Mouse (Mus musculus): ENCODE results near the gene Whamm. TPM values are rescaled to one million over a fixed set of nuclear protein-coding genes. Genes with fewer than 3 reads are reported as not detected.

Gene Whamm
- 10 to 100 TPM in 1 of 2 experiments, 1 to 10 TPM in 1; 10.0 to 10.5 TPM for total RNA-seq (2021)

DNA sequence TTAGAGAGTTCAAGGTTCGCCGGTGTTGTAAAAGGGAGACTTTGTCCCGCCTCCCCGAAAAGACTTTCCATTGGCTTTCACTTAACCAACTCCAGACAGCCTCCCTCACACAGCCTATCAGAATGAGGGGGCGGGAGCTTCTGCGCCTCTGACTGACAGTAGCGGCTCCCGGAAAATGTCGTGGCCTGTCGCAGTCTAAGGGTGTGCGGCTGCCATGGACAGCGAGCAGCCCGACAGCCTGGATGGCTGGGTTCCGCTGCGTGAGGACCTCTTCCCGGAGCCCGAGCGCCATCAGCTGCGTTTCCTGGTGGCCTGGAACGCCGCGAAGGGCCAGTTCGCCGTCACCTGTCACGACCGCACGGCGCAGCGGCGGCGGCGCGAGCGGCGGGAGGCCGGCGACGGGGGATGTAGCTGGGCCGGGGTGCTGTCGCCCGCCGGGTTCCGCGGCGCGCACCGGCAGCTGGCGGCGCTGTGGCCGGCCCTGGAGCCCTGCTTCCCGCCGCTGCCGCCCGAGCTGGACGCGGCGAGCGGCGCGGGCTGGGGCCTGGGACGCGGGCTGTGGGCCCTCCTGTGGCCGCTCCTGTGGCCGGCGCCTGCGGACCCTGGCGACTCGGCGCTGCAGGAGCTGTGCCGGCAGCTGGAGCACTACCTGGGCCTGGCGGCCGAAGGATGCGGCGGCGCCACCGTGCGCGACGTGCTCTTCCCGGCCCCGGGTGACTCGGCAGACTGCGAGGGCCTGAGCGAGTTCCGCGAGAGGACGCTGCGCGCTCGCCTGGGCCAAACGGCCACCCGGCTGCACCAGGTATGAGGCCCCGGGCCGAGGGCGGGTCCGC is at the start of gene Whamm:
TSS of gene Whamm (plus strand) at position 159 of the 833 bp plus-strand sequence.
- peak; percentile 89 to 91 for DNase-seq
- intact Hi-C loops (cut with DNase I): loop anchor here (2.0 to 10.0 kb wide), 4 partner anchors 49 to 363 kb away; partner anchors contain the start of genes Hdgfl3 and Pde8a

DNA sequence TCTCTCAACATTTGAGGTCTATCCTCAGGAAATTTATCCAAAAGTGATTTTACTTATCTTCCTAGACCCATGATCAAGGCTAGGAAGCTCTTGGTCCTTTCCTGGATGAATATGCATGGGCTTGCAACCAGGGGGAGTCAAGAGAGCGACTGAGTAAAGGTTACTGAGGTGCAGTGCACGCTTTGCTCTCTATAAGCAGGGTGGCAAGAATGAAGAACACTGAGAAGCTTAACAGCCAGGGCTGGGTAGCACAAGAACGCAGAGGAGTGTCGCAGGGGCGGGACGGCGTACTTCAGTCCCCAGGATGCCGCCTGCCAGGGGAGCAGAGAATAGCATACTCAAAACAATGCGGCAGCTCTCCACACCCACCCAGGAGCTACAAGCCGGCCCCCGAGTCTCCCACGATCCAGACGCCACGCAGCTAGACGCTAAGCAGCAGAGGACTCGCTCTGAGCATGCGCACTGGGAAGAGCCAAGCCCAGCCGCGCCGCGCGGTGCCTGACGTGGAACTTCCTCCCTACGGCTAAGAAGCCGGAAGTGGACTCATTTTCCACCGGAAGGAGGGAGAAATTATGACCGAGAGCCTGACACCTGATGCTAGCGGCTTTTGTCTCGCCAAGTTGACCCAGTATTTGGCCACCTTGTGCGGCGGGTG is 47.9 kb upstream of the Whamm start:
- DNase-seq: peak; percentile 84 to 88
- intact Hi-C loops (cut with DNase I): loop anchor here (2.0 to 5.0 kb wide), 3 partner anchors 48 to 356 kb away; partner anchors contain the start of genes Rps17 and Whamm

DNA sequence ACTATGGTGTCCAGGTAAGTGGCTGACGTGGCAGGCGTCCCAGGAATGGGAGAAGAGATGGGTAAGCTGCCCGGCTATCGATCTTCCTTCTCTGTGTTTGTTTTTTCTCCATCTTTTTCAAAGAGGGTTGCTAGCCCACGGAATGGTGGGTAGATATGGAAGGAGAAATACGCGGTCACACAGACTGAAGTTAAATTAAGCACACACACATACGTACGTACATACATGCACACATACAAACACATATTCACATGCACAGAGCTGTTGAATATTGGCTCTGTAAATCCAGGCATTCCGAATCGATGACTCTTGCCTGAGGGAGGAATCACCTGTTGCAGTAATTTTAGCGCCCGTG is 47.4 kb upstream of the Whamm start:
- no peak for DNase-seq
- intact Hi-C loops (cut with DNase I): loop anchor here (2.0 to 5.0 kb wide), 3 partner anchors 47 to 356 kb away; partner anchors contain the start of genes Rps17 and Whamm

DNA sequence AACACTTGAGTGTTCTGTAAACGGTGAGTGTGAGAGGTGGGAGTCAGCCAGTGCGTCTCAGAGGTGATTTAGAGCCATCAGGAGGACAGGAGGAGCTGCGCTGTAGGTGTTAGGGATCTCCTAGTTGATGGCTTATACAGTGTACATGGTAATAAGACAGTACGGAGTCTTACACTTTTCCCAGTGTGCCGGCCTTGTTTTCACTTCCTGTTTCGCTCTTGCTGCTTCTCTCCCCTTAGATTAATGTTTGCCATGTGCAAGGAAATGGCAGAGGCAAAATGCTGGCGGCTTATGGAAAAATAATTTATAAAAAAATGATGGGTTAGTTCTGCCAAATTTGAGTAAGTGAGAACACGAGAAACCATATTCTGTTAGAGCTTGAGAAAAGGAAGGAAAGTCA is 42.1 kb upstream of the Whamm start:
- intact Hi-C loops (cut with DNase I): no loop called here
- no peak for DNase-seq

DNA sequence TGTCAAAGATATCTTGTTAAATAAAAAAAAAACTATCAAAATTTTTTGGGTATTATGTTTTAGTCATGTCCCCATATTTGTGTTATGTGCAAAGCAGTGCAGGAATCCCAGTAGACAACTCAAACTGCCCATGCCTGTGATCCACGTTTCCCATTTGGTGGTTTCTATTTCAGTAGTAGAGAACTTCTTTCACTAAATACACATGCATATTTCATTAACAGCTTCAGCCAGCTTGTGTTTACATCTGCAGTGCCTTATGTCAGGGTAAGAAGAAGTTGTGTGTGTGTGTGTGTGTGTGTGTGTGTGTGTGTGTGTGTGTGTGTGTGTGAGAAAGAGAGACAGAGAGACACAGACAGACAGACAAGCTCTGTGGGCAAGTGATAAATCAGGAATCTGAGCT is 39.6 kb upstream of the Whamm start:
- no peak for DNase-seq
- intact Hi-C loops (cut with DNase I): no loop called here

DNA sequence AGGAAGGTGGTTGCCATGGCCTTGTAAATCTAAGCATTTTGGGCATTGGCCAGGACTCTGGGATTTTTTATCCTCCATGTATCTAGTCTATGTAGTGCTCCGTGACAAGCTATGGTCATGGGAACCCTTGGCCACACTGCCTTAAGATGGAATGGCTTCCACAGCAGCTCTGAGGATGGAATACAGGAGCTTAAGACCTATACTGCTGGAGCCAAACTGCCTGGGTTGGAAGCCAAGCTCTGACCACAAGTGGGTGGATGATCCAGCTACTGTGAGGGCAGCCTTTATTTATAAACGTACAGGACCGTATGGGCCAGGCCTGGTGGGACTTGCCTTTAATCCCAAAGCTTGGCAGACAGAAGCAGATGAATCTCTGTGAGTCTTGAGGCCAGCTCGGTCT is 34.6 kb upstream of the Whamm start:
- intact Hi-C loops (cut with DNase I): no loop called here
- DNase-seq: no peak

DNA sequence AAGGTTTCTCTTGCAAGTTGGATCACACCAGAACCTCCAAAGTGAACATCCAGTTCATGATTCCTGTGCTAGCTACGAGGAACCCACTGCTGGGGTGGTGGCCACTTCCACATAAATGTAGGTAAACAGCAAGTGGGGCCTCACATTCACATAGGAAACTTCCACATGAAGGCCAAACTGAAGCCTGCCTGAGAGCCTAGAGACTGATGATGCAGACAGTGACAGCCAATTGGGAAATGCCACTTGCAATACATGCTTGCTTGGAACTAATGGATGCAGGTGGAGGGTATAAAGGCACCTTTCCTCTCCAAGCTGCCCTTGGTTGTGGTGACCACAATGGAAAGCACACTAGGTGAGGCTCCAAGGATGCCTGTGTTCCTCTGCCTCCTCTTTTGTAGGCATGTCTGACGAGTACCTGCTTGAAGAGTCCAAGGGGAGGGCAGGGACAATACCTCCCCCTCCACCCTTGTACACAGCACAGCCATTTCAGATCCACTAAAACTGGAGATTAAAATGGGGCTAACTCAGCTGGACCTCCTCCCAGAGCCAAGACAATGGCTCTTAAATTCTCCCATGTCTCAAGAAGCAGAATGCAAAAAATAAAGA is 32.9 kb upstream of the Whamm start:
- DNase-seq: no peak
- intact Hi-C loops (cut with DNase I): no loop called here

DNA sequence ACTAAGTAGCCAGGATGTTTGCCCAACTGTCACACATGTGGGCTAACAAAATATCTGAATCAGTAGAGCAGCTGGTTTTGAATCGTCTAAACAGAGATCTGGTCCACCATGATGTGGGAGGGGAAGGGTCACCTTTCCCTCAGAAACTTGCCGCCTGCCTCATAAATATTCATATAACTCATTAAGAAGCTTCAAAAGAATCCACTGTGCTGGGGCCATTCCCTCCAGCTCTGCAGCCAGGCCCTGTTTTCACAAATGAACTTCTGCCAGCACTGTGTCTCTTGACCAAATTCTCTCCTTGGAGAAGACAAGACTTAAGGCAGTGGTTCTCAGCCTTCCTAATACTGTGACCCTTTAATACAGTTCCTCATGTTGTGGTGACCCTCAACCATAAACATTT is 31.5 kb upstream of the Whamm start:
- intact Hi-C loops (cut with DNase I): no loop called here
- no peak for DNase-seq

DNA sequence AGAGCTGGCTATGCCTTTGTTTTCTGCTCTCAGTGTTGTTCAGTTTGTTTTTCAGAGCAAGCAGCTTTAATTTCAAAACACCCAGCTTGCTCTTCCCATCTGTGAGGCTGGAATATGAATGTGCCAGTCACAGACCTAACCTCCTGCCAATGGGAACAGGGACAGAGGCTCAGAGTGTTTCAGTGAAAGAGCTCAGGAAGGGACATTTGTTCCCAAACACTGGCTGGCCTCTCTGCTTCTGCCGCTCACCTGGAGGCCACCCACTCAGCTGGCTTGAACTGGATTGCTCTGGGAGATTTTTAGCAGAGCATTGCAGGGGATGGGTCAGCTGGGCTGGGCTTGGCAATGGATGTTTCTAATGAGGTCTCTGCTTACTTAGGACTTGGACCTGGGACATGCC is 30.1 kb upstream of the Whamm start:
- no peak for DNase-seq
- intact Hi-C loops (cut with DNase I): no loop called here

DNA sequence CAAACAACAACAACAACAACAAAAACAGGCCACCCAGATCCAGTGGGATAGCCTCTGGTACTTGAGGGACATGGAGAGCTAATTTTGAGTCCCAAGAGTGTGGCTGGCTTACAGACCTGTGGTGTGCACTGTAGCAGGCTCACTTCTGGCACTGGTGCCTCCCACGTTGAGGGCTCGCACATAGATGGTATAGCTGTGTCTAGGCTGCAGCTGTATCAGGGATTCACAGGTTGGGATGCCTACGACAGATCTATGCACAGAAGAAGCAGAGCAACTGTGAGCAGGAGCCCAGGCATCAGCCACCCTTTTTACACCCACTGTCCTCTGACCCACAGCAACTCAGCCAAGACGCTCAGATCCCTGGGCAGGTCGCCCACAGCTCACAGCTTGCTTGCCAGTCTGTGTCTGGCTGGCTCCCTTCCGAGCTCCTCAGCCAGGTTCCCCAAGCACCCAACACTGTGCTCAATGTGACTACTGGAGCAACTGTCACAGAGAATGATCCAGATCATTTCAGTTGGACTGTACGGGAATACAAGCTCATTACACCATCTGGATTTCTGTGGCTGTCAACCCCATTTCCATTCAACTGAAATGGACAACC is 29.0 kb upstream of the Whamm start:
- peak; percentile 69 to 73 for DNase-seq
- intact Hi-C loops (cut with DNase I): no loop called here

DNA sequence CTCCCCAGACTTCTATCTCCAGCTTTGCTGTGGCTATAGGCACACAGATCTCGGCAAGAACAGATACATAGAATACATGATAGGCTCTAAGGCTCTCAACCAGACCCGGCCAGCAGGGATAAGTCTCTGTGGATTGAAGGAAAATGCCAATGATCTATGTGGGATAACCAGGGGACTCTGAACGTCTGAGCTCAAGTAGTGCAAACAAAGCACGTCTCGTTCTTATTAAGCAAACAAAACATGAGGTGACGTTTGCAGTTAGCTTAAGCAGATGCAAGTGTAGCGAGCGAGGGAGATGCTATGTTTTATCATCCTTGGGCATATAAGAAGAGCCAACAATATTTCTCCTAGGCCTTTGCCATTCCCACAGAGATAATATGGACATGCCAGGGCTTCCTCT is 28.1 kb upstream of the Whamm start:
- intact Hi-C loops (cut with DNase I): no loop called here

DNA sequence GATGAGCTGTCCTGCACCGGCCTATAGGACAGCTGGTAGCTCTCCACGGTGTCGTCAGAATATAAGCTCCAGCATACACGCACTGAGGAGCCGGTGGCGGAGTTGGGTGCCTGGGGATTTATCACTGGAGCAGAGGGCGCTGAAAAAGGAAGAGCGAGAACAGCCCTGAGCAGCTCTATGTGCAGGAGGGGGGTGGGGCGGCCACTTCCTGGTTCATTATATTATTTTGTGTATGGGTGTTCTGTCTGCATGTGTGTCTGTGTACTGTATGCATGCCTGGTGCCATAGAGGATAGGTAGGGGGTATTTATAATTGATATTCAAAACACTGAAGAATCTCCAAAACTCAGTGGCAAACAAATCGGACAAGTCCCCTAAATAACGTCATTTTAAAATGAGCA is 22.2 kb upstream of the Whamm start:
- DNase-seq: no peak
- intact Hi-C loops (cut with DNase I): no loop called here

More for the DNA sequence above, 28.1 kb upstream of the Whamm start:
- DNase-seq: no peak

DNA sequence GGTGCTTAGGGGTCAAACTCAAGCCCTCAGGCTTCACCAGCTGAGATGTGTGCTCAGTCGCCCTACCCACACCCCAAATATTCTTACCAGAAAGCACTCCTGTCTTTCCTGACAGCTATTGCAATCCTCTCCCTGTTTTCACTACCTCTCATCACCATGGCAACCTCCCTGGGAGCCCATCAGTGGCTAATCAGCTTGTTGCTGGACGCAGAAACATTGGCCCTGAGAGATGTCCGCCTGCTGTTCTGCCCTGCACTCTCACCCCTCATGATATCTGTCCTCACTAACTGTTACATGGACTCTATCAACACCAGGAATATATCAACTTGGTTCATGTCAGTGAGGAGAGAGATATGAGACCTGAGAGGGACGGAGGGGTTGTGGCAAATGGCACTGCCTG is 17.5 kb upstream of the Whamm start:
- DNase-seq: no peak
- intact Hi-C loops (cut with DNase I): no loop called here

DNA sequence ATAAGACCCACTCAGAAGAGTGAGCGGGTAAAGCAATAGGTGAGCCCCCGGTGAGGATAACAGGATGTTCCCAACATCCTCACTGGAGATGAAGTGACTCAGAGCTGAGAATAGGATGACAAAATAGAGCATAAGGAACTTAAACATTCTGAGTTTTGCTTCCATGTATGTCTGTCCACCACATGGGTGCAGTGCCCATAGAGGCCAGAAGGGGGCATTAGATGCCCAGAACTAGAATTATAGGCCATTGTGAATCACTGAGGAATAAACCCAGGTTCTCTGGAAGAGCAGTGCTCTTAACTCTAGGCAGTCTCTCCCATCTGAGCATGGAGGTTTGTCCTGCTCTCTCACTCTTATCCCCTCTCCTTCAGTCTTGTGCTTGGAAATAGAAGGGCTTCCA is 16.7 kb upstream of the Whamm start:
- intact Hi-C loops (cut with DNase I): no loop called here
- peak in 1 of 2 experiments; percentile 43 for DNase-seq

DNA sequence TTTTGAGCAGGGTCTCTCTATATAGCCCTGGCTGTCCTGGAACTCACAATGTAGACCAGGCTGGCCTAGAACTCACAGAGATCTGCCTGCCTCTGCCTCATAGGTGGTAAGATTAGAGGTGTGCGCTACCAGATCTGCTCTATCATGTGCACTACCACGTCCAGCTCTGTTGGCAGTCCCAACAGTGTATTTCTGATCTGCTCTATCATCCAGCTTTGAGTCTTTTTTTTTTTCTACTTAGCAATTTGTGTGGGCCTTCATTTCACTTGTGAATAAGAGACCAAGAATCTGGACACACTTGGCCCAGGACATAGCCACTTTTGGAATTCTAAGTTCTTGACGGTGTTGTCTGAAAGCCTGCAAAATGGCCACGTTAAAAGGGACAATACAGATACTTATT is 14.2 kb upstream of the Whamm start:
- intact Hi-C loops (cut with DNase I): no loop called here
- no peak for DNase-seq

DNA sequence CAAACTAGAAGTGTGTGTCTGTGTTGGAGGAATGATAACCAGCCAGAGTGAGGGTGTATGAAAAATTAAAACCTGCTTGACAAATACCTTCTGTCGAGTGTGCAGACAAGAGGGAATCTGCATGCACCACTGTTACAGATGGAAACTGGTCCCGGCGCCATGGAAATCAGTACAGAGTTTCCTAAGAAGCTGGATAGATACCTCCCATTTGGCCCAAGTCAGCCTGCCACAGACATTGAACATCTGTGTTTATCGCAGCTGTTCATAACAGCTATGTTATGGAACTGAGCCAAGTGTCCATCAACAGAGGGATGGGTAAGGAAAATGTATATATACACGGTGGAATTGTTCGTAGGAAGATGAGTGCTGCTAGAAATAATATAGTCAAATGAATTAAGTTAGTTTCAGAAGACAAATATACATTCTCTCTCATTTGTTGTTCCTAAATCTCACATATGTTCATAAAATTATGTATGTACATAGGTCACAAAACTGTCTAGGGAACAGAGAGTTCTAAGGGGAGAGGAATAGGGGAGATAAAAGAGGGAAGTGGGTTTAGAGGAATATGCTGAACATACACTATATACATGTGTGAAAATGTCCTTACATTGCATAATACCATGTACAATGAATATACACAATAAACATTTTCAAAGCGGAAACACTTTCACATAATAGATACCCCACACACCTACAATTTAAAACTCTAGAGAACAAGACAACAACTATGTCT is 13.6 kb upstream of the Whamm start:
- no peak for DNase-seq
- intact Hi-C loops (cut with DNase I): no loop called here

DNA sequence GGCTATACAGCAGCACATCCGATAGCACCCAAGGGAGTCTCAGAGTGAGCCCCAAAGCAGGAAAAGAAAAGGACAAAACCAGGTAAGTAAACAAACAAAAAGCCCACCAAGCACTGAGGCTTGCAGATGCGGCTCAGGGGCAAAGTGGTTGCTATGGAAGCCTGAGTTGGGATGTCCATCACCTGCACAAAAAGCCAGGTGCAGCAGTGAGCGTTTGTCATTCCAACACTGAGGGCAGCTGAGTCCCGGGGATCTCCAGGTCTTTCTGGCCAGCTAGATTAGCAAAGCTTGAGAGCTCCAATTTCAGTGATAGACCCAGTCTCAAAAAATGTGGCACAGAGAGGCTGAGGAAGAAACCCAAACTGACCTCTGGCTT is 13.1 kb upstream of the Whamm start:
- intact Hi-C loops (cut with DNase I): no loop called here
- DNase-seq: no peak

DNA sequence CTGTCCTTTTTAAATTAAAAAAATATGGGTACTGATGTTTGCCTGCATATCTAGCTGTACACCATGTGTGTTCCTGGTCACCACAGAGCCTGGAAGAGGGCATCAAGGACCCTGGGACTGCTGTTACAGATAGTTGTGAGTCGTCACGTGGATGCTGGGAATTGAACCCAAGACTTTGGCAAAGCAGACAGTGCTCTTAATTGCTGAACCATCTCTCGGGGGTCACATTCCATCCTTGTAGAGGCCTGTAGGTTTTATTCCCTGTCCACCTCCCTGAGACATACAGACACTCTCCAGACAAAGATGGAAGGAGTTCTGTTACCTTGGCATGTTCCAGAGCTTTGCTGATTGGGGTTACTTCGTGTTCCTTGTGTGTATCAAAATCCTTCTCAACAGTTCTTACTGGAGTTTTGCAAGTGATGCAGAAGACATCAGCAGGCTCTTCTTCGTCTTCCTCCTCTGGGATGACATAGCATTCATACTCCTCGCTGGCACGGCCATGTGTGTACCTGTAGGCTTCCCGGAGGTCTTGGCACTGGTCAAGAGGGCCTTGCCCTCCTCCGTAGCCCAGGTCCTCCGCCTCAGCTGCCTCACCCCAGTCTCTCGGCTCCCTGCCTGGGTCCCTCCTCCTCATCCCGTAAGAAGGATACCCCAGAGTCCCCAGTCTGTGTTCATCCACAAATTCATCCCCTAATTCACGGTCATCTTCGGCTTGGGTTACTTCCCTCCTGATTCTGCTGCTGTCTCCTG is 11.7 kb upstream of the Whamm start:
- no peak for DNase-seq
- intact Hi-C loops (cut with DNase I): no loop called here

DNA sequence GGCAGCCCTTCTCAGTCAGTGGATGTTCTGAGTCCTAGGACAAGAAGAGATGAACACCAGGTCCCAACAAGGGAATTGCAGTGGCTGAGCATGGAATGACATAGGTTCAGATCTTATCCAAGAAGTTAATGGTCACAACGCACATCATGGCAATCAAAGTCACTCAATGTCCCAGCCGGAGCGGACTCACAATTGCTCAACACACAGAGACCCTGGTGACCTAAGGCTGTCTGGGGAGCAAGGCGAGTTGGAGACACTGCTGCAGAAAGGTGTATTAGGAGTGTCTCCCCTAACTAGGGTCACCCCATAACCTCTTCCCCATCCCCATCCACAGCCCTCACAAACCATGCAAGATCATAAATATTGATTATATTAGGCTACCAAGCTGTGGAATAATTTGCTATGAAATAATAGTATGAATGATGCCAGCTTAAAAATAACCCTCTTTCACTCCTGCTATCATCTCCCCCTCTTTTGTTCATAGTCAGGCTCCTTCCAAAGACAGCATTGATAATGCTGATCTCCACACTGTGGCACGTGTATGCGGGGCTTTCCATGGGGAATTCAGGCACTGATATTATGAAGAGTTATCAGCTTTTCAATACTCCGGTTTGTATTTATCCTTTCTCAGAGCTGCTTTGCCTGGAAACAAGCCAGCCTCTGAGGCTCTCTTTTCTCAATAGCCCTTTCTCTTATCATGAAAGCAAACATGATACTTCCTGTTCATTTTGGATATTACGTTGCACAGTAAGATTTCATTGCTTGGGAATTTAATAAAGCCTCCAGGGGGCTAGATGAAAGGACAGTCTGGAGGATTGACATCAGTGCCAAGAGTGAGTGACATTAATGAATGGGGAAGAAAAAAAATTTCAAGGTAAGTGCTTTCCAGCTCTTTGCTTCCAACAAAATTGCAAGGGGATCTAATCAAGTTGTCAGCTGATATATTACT is 10.7 kb upstream of the Whamm start:
- no peak for DNase-seq
- intact Hi-C loops (cut with DNase I): loop anchor here (5.0 to 10.0 kb wide), 2 partner anchors 103 to 396 kb away; partner anchors contain the start of gene Cpeb1

Measured in heart, postnatal 36 days (tissue).